Mouse (Mus musculus) lung, embryonic 16.5 days (tissue): ENCODE data around the gene Rrad. TPM values are rescaled to one million over a fixed set of nuclear protein-coding genes. Genes with fewer than 3 reads are reported as not detected.
A peak's percentile ranks its signal among the peaks of the same experiment; 100 is the strongest.

Experiments
- ATAC-seq: fragments of 200-750 bp; cut with Nextera tagmentation; 2 replicates; pipeline ENCODE4 v1.8.0; 2017; ENCODE audit warnings: low read depth, mild to moderate bottlenecking, moderate library complexity
- H3K27ac ChIP-seq: fragments of 300-500 bp; sonication (generic); 2 replicates; pipeline ENCODE4 v1.5.1; 2014; ENCODE audit warnings: mild to moderate bottlenecking, control low read depth, low read length
- H3K27me3 ChIP-seq: fragments of 300-500 bp; sonication (generic); 2 replicates; pipeline ENCODE4 v1.6.1; 2014; ENCODE audit warnings: low read depth, low read length, mixed read lengths; ENCODE audit not compliant: control insufficient read depth, insufficient read depth
- H3K36me3 ChIP-seq: fragments of 300-500 bp; sonication (generic); 2 replicates; pipeline ENCODE4 v1.6.1; 2014; ENCODE audit warnings: low read length; ENCODE audit not compliant: control insufficient read depth, insufficient read depth
- H3K4me1 ChIP-seq: fragments of 300-500 bp; sonication (generic); replicated peaks from 2 replicates; pipeline ENCODE4 v1.6.1; 2014; ENCODE audit warnings: low read length, mixed read lengths; ENCODE audit not compliant: control insufficient read depth, insufficient read depth
- H3K4me2 ChIP-seq: fragments of 300-500 bp; sonication (generic); 2 replicates; pipeline ENCODE4 v1.6.1; 2014; ENCODE audit warnings: low read depth, low read length, control low read depth
- H3K4me3 ChIP-seq: fragments of 300-500 bp; sonication (generic); 2 replicates; pipeline ENCODE4 v1.5.1; 2014; ENCODE audit warnings: mild to moderate bottlenecking, low read length, control low read depth
- H3K9ac ChIP-seq: fragments of 300-500 bp; sonication (generic); 2 replicates; pipeline ENCODE4 v1.6.1; 2014; ENCODE audit warnings: low read length, control low read depth
- H3K9me3 ChIP-seq: fragments of 300-500 bp; sonication (generic); 2 replicates; pipeline ENCODE4 v1.6.1; 2016; ENCODE audit warnings: low read length; ENCODE audit not compliant: control insufficient read depth
- WGBS: fragments of 180-500 bp; shearing (Covaris S2); extraction: QIAGEN DNeasy Blood & Tissue Kit; methylation state at CpG from one replicate; pipeline ENCODE4 v1.1.7; 2014; 5-methylcytosine and 5-hydroxymethylcytosine counted together
- polyA plus RNA-seq: library from polyadenylated mRNA; unstranded; fragments of >200 nt; fragmentation: Nextera tagmentation; extraction: Ambion mirVana; gene quantifications from 2 replicates; pipeline ENCODE4 v1.2.1, GENCODE M21; 2015

Rrad gene
- polyA plus RNA-seq, 1 experiment from 2014 or later, result 22.2 TPM

DNA sequence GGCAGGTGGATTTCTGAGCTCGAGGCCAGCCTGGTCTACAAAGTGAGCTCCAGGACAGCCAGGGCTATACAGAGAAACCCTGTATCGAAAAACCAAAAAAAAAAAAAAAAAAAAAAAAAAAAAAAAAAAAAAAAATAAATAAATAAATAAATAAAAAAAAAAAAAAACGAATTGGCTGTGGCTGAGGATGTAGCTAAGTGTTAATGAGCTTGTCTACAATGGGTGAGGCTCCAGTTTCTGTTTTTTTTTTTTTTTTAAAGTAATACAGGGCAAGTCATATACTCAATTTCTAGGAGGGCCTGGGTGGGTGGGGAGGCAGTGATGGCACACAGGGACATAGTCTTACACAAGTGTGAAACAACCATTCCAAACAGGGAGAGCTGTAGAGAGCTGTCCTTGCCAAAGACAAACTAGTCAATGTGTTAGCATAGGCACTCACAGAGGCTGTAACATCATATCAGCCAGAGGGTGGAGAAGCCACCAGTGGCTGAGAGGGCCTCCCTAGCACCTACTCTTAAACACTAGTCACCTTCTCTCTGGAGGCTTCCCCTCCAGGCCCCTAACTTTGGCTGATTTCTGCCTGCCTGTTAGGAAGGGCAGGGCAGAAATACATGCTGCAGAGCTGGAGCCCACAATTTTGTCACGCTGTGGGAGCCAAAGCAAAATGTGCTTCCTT lies 3.9 kb downstream of the Rrad start:
- 72% methylated on average over 4 of the region's 4 CpGs for WGBS
- Histone ChIP-seq H3K4me3 (no peak overlapping the region), H3K9me3 (no peaks in the 10 kb centered on the region), H3K9ac (no peak overlapping the region), H3K27ac (no peak overlapping the region), H3K4me2 (no peak overlapping the region), H3K36me3 (no peaks in the 10 kb centered on the region), H3K4me1 (peaks cover 15% of the 10 kb centered on the region), H3K27me3 (no peaks in the 10 kb centered on the region; the same call in 1 of the 2 replicates)
- ATAC-seq, result no peak

- peak within 1 kb of the TSS; percentile 39 for H3K4me2 ChIP-seq
- H3K9me3 ChIP-seq, result no peaks in the 10 kb centered on the region
- H3K9ac ChIP-seq, result peak within 1 kb of the TSS; percentile 42
- peak within 1 kb of the TSS; percentile 28 for H3K4me3 ChIP-seq
- 60% methylated on average over 6 of the region's 6 CpGs for WGBS
- H3K27ac ChIP-seq, result peak within 1 kb of the TSS; percentile 91
- H3K27me3 ChIP-seq, result no peaks in the 10 kb centered on the region
- ATAC-seq, result peak; percentile 93
- H3K36me3 ChIP-seq, result no peaks in the 10 kb centered on the region
- H3K4me1 ChIP-seq, result peaks cover 3% of the 10 kb centered on the region; the same call in 1 of the 2 replicates
These were observed 7.0 kb downstream of the Rrad start, which contains the start of gene Cdh16 for GRCm38 (mm10) chr8:104624161-104624560. Gene Cdh16, minus strand, starts transcription at chr8:104624396.

GRCm38 (mm10) chr8:104620765-104621164 lies 10.4 kb downstream of the Rrad start:
- peaks cover 3% of the 10 kb centered on the region; the same call in 1 of the 2 replicates for H3K4me1 ChIP-seq
- no peak overlapping the region for H3K4me2 ChIP-seq
- WGBS, result 64% methylated on average over 5 of the region's 5 CpGs
- no peaks in the 10 kb centered on the region for H3K27me3 ChIP-seq
- no peak overlapping the region for H3K9ac ChIP-seq
- no peak for ATAC-seq
- no peaks in the 10 kb centered on the region for H3K36me3 ChIP-seq
- H3K4me3 ChIP-seq, result no peak overlapping the region
- no peak overlapping the region for H3K27ac ChIP-seq
- H3K9me3 ChIP-seq, result no peaks in the 10 kb centered on the region

GRCm38 (mm10) chr8:104613119-104613518 lies 18.0 kb downstream of the Rrad start:
- H3K27me3 ChIP-seq, result no peaks in the 10 kb centered on the region
- peaks cover 12% of the 10 kb centered on the region for H3K4me1 ChIP-seq
- ATAC-seq, result no peak
- H3K36me3 ChIP-seq, result no peaks in the 10 kb centered on the region
- 55% methylated on average over 4 of the region's 4 CpGs for WGBS
- H3K4me3 ChIP-seq, result no peak overlapping the region
- no peak overlapping the region for H3K9ac ChIP-seq
- H3K4me2 ChIP-seq, result no peak overlapping the region
- H3K9me3 ChIP-seq, result no peaks in the 10 kb centered on the region
- H3K27ac ChIP-seq, result no peak overlapping the region

DNA sequence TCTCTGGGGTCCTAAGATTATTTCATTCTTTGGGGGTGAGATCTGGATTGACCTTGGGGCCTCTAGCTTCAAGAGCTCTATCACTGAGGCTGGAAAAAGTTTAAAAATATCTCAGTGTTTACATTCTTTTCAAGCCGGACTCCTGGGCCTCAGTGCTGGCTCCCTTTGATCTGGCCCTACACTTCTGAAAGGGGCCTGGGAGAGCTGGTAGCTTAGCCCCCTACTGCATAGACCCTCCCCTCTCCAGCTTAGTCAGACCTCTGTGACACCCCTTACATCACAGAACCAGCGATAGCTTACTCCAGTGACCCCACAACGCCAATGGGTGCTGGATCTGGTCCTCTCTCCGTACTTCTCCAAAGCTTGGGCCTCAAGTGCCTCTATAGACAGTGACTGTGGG lies 19.5 kb downstream of the Rrad start:
- Histone ChIP-seq H3K9me3 (no peaks in the 10 kb centered on the region), H3K27ac (peak overlapping the region; percentile 59), H3K4me1 (peaks cover 12% of the 10 kb centered on the region), H3K9ac (0 out of 2 replicates have a peak overlapping the region, but pooled peaks have one; percentile 26), H3K27me3 (no peaks in the 10 kb centered on the region), H3K4me2 (peak overlapping the region; percentile 10; the same call in 1 of the 2 replicates), H3K36me3 (no peaks in the 10 kb centered on the region), H3K4me3 (no peak overlapping the region)
- 6% methylated on average over 4 of the region's 4 CpGs for WGBS
- peak; percentile 78 for ATAC-seq

DNA sequence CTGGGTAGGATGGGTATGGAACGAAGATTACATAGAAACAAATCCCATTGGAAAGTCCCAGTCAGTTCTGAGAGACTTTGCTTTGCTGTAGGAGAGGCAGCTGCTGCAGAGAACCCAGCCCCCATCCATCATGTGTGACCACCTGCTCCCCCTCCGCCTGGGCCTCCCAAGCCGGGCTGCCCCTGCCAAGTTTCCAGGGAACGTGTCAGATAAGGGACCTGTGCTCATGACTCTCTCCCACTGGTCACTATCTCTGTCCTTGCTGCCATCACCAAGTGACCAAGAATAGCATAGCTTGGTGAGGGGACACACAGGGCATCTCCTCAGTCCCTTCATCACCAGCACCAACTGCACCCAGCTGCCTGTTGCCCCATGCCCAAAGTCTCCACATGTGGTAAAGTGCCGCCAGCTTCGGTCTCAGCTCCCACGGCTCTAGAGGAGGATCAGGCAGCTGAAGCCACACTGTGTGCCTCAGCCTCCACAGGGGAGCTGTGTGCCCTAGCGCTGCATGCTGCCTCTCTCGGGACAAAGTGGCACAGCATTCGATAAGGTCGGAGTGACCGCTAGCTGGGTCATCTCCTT lies 20.9 kb downstream of the Rrad start:
- Histone ChIP-seq H3K9me3 (no peaks in the 10 kb centered on the region), H3K27me3 (no peaks in the 10 kb centered on the region), H3K27ac (no peak overlapping the region), H3K4me3 (no peak overlapping the region), H3K4me1 (peaks cover 12% of the 10 kb centered on the region), H3K36me3 (no peaks in the 10 kb centered on the region), H3K4me2 (no peak overlapping the region), H3K9ac (0 out of 2 replicates have a peak overlapping the region, but pooled peaks have one; percentile 33)
- no peak for ATAC-seq
- 62% methylated on average over 12 of the region's 12 CpGs for WGBS

- no peak for ATAC-seq
- H3K4me1 ChIP-seq, result peaks cover 12% of the 10 kb centered on the region
- no peak overlapping the region for H3K9ac ChIP-seq
- H3K36me3 ChIP-seq, result no peaks in the 10 kb centered on the region
- H3K27me3 ChIP-seq, result no peaks in the 10 kb centered on the region
- no peak overlapping the region for H3K4me3 ChIP-seq
- H3K4me2 ChIP-seq, result no peak overlapping the region
- WGBS, result 67% methylated on average over 8 of the region's 8 CpGs
- no peak overlapping the region for H3K27ac ChIP-seq
- H3K9me3 ChIP-seq, result no peaks in the 10 kb centered on the region
These were observed 21.9 kb downstream of the Rrad start for GRCm38 (mm10) chr8:104609222-104609621.

GRCm38 (mm10) chr8:104607944-104608343 lies 23.2 kb downstream of the Rrad start:
- no peaks in the 10 kb centered on the region for H3K36me3 ChIP-seq
- 79% methylated on average over 2 of the region's 2 CpGs for WGBS
- peaks cover 12% of the 10 kb centered on the region for H3K4me1 ChIP-seq
- H3K27ac ChIP-seq, result no peak overlapping the region
- no peaks in the 10 kb centered on the region for H3K9me3 ChIP-seq
- H3K9ac ChIP-seq, result no peak overlapping the region
- no peak overlapping the region for H3K4me3 ChIP-seq
- H3K4me2 ChIP-seq, result no peak overlapping the region
- ATAC-seq, result no peak
- H3K27me3 ChIP-seq, result no peaks in the 10 kb centered on the region

DNA sequence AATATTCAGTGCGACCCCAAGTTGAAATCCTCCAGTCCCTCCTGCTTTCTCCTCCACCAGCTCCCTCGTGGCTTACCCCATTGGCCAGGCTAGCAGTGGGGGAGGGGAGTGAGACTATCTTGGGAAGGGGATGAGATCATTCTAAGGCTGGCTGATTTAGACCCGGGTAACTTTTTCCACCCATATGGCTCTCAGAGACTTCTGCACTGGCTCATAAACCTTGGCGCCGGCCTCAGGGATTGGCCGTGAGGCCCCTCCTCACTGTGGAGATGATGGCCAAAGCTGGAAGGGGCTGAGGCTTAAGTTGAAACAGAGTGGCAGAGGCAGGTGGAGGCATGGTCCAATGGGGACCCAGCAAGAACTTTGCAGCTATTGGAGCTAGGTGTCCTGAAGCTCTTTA lies 24.8 kb downstream of the Rrad start:
- 40% methylated on average over 6 of the region's 6 CpGs for WGBS
- no peak overlapping the region for H3K4me3 ChIP-seq
- no peak overlapping the region for H3K4me2 ChIP-seq
- no peaks in the 10 kb centered on the region for H3K9me3 ChIP-seq
- H3K27ac ChIP-seq, result no peak overlapping the region
- ATAC-seq, result no peak; the same call in 1 of the 2 replicates
- H3K36me3 ChIP-seq, result no peaks in the 10 kb centered on the region
- H3K9ac ChIP-seq, result no peak overlapping the region; the same call in 1 of the 2 replicates
- no peaks in the 10 kb centered on the region for H3K27me3 ChIP-seq
- H3K4me1 ChIP-seq, result peaks cover 13% of the 10 kb centered on the region
